In genomic region chr5:142628726-142629662, GRCm38 (mm10) we compare ENCODE assay signal across 8 mouse cellular contexts. TPM values are rescaled to one million over a fixed set of nuclear protein-coding genes. Genes with fewer than 3 reads are reported as not detected.
DNase-seq lines count a peak whose midpoint lies in the region; ATAC-seq and TF ChIP-seq lines count a peak whose summit lies in the region.

No protein-coding gene starts in this region.

- peak; percentile 92 for DNase-seq in c-Kit-positive CD71-positive TER-119-positive erythroid progenitor cells, embryonic 14.5 days (ENCODE audit: low spot score)
- peak; percentile 97 to 98 for DNase-seq in heart, postnatal 14 days
- DNase-seq in layer of hippocampus, adult 11-12 months (ENCODE audit: low spot score) = peak; percentile 96
- peak; percentile 97 to 98 for DNase-seq in lung, adult 18-20 months
- DNase-seq in testis, postnatal 14 days (ENCODE audit: low spot score) = peak; percentile 97

- H3K9me3 ChIP-seq in E14TG2a.4 (ENCODE audit: low read length) = no peaks in the 10 kb centered on the region
- H3K9me3 ChIP-seq in forebrain, embryonic 13.5 days (replicated peaks) = no peaks in the 10 kb centered on the region
- no peaks in the 10 kb centered on the region for H3K9me3 ChIP-seq in neural tube, embryonic 15.5 days (replicated peaks)

- under 1% methylated on average over 68 of the region's 69 CpGs for WGBS in forebrain, embryonic 13.5 days
- under 1% methylated on average over 69 of the region's 69 CpGs for WGBS in neural tube, embryonic 15.5 days

- H3K4me3 ChIP-seq in E14TG2a.4 (replicated peaks; ENCODE audit: low read length) = peak overlapping the region; percentile 97
- H3K4me3 ChIP-seq in forebrain, embryonic 13.5 days = peak overlapping the region; percentile 83
- peak overlapping the region; percentile 94 for H3K4me3 ChIP-seq in neural tube, embryonic 15.5 days (replicated peaks)

- no peak for TF ChIP-seq CTCF in E14TG2a.4 (conservative IDR thresholded peaks at IDR 0.05; ENCODE audit: low read length)

- peak overlapping the region; percentile 73 for H3K27ac ChIP-seq in forebrain, embryonic 13.5 days
- peak overlapping the region; percentile 82 for H3K27ac ChIP-seq in neural tube, embryonic 15.5 days (replicated peaks)

- no peaks in the 10 kb centered on the region for H3K27me3 ChIP-seq in E14TG2a.4 (ENCODE audit: insufficient read depth, low read length)
- H3K27me3 ChIP-seq in forebrain, embryonic 13.5 days = no peaks in the 10 kb centered on the region; the same call in 1 of the 2 replicates
- H3K27me3 ChIP-seq in neural tube, embryonic 15.5 days (replicated peaks) = no peaks in the 10 kb centered on the region

- ATAC-seq in forebrain, embryonic 13.5 days = peak; percentile 99
- peak; percentile 97 for ATAC-seq in neural tube, embryonic 15.5 days (ENCODE audit: low FRiP score)

- H3K9ac ChIP-seq in forebrain, embryonic 13.5 days = peak overlapping the region; percentile 89
- peak overlapping the region; percentile 94 for H3K9ac ChIP-seq in neural tube, embryonic 15.5 days (replicated peaks)

- intact Hi-C loops in heart, postnatal 14 days (cut with DNase I) = no loop called here

- H3K36me3 ChIP-seq in E14TG2a.4 (ENCODE audit: insufficient read depth, low read length) = peaks cover 28% of the 10 kb centered on the region
- peaks cover 22% of the 10 kb centered on the region for H3K36me3 ChIP-seq in forebrain, embryonic 13.5 days (ENCODE audit: poor library complexity, severe bottlenecking)
- H3K36me3 ChIP-seq in neural tube, embryonic 15.5 days = peaks cover 13% of the 10 kb centered on the region

- H3K4me1 ChIP-seq in E14TG2a.4 (replicated peaks; ENCODE audit: low read depth, low read length) = peaks cover 57% of the 10 kb centered on the region
- peaks cover 22% of the 10 kb centered on the region for H3K4me1 ChIP-seq in forebrain, embryonic 13.5 days
- H3K4me1 ChIP-seq in neural tube, embryonic 15.5 days = peaks cover 22% of the 10 kb centered on the region

- H3K4me2 ChIP-seq in forebrain, embryonic 13.5 days = peak overlapping the region; percentile 92
- H3K4me2 ChIP-seq in neural tube, embryonic 15.5 days = peak overlapping the region; percentile 87

RNA-seq across cellular contexts. Expression of gene Wipi2, which starts 1.5 kb away (rescaled TPM):
- 48.3 and 49.1 TPM in 2 replicates for polyA plus RNA-seq in forebrain, embryonic 13.5 days (2015; fragmentation: Nextera tagmentation; extraction: Ambion mirVana)
- total RNA-seq in heart, postnatal 14 days (2021) = 10 to 100 TPM; 36.1 TPM
- polyA plus RNA-seq in neural tube, embryonic 15.5 days (2015; fragmentation: Nextera tagmentation; extraction: Ambion mirVana) = 41.1 and 43.3 TPM in 2 replicates

RNA-seq across cellular contexts. Expression of gene Mmd2, which starts 20.4 kb away (rescaled TPM):
- 42.7 and 43.1 TPM in 2 replicates for polyA plus RNA-seq in forebrain, embryonic 13.5 days (2015; fragmentation: Nextera tagmentation; extraction: Ambion mirVana)
- total RNA-seq in heart, postnatal 14 days (2021) = under 1 TPM in 1 of 2 experiments, not detected in 1; 0.41 TPM
- polyA plus RNA-seq in neural tube, embryonic 15.5 days (2015; fragmentation: Nextera tagmentation; extraction: Ambion mirVana) = 57.8 and 59.2 TPM in 2 replicates

Comparison
In these comparisons a context has a peak if more than half of its experiments do, and no peak if none do; other contexts are left out.
1. Peak in every context shown above with its lines: DNase-seq, ATAC-seq, H3K4me3 ChIP-seq and H3K27ac ChIP-seq.